Mouse (Mus musculus): ENCODE data around the gene Dst. TPM values are rescaled to one million over a fixed set of nuclear protein-coding genes. Genes with fewer than 3 reads are reported as not detected.

Gene Dst
- polyA plus RNA-seq, 1 experiment, result 55.8 TPM

GRCm38 (mm10) chr1:34165926-34166325 lies 257.9 kb downstream of the Dst start:
- Histone ChIP-seq H3K4me1 (ENCODE audit: control insufficient read depth, insufficient read depth, low read length) (no peaks in the 10 kb centered on the region), H3K27me3 (replicated peaks; ENCODE audit: control insufficient read depth, insufficient read depth, low read length) (no peaks in the 10 kb centered on the region), H3K4me3 (ENCODE audit: insufficient read depth, low read depth, low read length) (no peak overlapping the region), H3K27ac (ENCODE audit: insufficient read depth, low read depth, low read length) (no peak overlapping the region), H3K36me3 (ENCODE audit: control insufficient read depth, insufficient read depth, low read length) (peaks cover 16% of the 10 kb centered on the region)
- no peak for DNase-seq
- TF ChIP-seq POLR2A (IDR thresholded peaks at IDR 0.05; ENCODE audit: low read depth, low read length) (no peak), CTCF (conservative IDR thresholded peaks at IDR 0.05; ENCODE audit: insufficient read depth, insufficient read length, low read depth, low read length) (no peak)
- WGBS, result 91% methylated on average over 4 of the region's 4 CpGs

- TF ChIP-seq POLR2A (IDR thresholded peaks at IDR 0.05; ENCODE audit: low read depth, low read length) (no peak), CTCF (conservative IDR thresholded peaks at IDR 0.05; ENCODE audit: insufficient read depth, insufficient read length, low read depth, low read length) (no peak)
- WGBS, result 56% methylated on average over 19 of the region's 19 CpGs
- peak; percentile 47 for DNase-seq
- Histone ChIP-seq H3K4me1 (ENCODE audit: control insufficient read depth, insufficient read depth, low read length) (no peaks in the 10 kb centered on the region), H3K27me3 (replicated peaks; ENCODE audit: control insufficient read depth, insufficient read depth, low read length) (no peaks in the 10 kb centered on the region), H3K4me3 (ENCODE audit: insufficient read depth, low read depth, low read length) (no peak overlapping the region), H3K27ac (ENCODE audit: insufficient read depth, low read depth, low read length) (no peak overlapping the region), H3K36me3 (ENCODE audit: control insufficient read depth, insufficient read depth, low read length) (peaks cover 18% of the 10 kb centered on the region)
Observed at GRCm38 (mm10) chr1:34167151-34168057, 259.4 kb downstream of the Dst start.

DNA sequence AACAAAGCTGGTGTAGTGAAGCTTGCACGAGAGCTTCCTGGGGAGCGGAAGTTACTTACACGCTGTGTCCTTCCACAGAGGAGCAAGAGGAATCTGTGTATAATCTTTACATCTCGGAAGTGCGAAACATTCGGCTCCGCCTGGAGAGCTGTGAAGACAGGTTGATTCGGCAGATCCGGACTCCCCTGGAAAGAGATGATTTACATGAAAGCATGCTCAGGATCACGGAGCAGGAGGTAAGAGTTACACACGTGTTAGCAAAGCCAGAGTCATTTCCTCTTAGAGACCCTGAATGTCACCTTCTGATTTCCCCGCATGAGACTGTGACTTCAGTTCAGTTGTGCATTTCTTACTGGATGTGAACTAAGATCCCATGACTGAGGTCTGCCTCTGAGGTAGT lies 261.1 kb downstream of the Dst start:
- TF ChIP-seq CTCF (conservative IDR thresholded peaks at IDR 0.05; ENCODE audit: insufficient read depth, insufficient read length, low read depth, low read length) (no peak), POLR2A (IDR thresholded peaks at IDR 0.05; ENCODE audit: low read depth, low read length) (no peak)
- no peak overlapping the region for H3K4me3 ChIP-seq (ENCODE audit: insufficient read depth, low read depth, low read length)
- H3K4me1 ChIP-seq (ENCODE audit: control insufficient read depth, insufficient read depth, low read length), result no peaks in the 10 kb centered on the region
- H3K27ac ChIP-seq (ENCODE audit: insufficient read depth, low read depth, low read length), result no peak overlapping the region
- H3K27me3 ChIP-seq (replicated peaks; ENCODE audit: control insufficient read depth, insufficient read depth, low read length), result no peaks in the 10 kb centered on the region
- 94% methylated on average over 12 of the region's 12 CpGs for WGBS
- H3K36me3 ChIP-seq (ENCODE audit: control insufficient read depth, insufficient read depth, low read length), result peaks cover 16% of the 10 kb centered on the region
- no peak for DNase-seq

DNA sequence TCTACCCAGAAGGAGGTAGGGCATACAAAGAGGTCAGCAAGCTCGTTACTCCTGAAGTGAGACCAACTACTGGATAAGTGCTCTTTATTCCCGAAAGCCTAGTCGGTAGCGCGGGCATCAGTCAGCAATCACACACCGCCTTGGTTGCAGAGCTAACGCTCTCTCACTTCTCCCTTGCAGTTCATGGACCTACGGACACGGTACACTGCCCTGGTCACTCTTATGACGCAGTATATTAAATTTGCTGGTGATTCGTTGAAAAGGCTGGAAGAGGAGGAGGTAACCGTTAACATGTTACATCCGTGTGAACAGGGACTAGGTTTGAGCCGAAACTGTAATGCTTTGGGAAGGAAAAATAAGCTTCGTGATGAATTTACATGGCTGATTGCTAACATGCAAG lies 266.5 kb downstream of the Dst start:
- no peak for TF ChIP-seq CTCF (conservative IDR thresholded peaks at IDR 0.05; ENCODE audit: insufficient read depth, insufficient read length, low read depth, low read length)
- TF ChIP-seq POLR2A (IDR thresholded peaks at IDR 0.05; ENCODE audit: low read depth, low read length), result no peak
- WGBS, result 50% methylated on average over 15 of the region's 15 CpGs
- H3K4me3 ChIP-seq (ENCODE audit: insufficient read depth, low read depth, low read length), result no peak overlapping the region
- H3K36me3 ChIP-seq (ENCODE audit: control insufficient read depth, insufficient read depth, low read length), result peaks cover 17% of the 10 kb centered on the region
- peak; percentile 61 for DNase-seq
- no peaks in the 10 kb centered on the region for H3K27me3 ChIP-seq (replicated peaks; ENCODE audit: control insufficient read depth, insufficient read depth, low read length)
- no peaks in the 10 kb centered on the region for H3K4me1 ChIP-seq (ENCODE audit: control insufficient read depth, insufficient read depth, low read length)
- 0 out of 2 replicates have a peak overlapping the region, but pooled peaks have one; percentile 17 for H3K27ac ChIP-seq (ENCODE audit: insufficient read depth, low read depth, low read length)

DNA sequence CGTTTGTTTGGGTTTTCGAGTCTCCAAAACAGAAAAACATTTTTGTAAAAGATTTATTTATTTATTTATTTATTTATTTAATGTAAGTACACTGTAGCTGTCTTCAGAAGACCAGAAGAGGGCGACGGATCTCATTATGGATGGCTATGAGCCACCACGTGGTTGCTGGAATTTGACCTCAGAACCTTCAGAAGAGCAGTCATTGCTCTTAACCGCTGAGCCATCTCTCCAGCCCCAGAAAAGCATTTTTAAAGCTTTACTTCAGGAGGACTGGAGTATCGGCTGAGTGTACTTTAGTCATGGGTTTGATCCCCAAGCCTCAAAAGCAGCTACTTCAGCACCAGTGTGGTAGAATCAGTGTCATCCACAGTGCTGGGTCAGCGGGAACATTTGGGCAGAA lies 266.9 kb downstream of the Dst start:
- whole genome bisulfite sequencing, result 33% methylated on average over 8 of the region's 8 CpGs
- Histone ChIP-seq H3K27ac (ENCODE audit: insufficient read depth, low read depth, low read length) (no peak overlapping the region), H3K4me1 (ENCODE audit: control insufficient read depth, insufficient read depth, low read length) (no peaks in the 10 kb centered on the region), H3K4me3 (ENCODE audit: insufficient read depth, low read depth, low read length) (no peak overlapping the region), H3K27me3 (replicated peaks; ENCODE audit: control insufficient read depth, insufficient read depth, low read length) (no peaks in the 10 kb centered on the region), H3K36me3 (ENCODE audit: control insufficient read depth, insufficient read depth, low read length) (peaks cover 15% of the 10 kb centered on the region)
- DNase-seq, result peak; percentile 82
- TF ChIP-seq CTCF (conservative IDR thresholded peaks at IDR 0.05; ENCODE audit: insufficient read depth, insufficient read length, low read depth, low read length), result no peak
- TF ChIP-seq POLR2A (IDR thresholded peaks at IDR 0.05; ENCODE audit: low read depth, low read length), result no peak

GRCm38 (mm10) chr1:34178022-34178727 lies 270.1 kb downstream of the Dst start:
- no peaks in the 10 kb centered on the region for H3K4me1 ChIP-seq (ENCODE audit: control insufficient read depth, insufficient read depth, low read length)
- WGBS, result 92% methylated on average over 41 of the region's 41 CpGs
- peaks cover 16% of the 10 kb centered on the region for H3K36me3 ChIP-seq (ENCODE audit: control insufficient read depth, insufficient read depth, low read length)
- H3K27me3 ChIP-seq (replicated peaks; ENCODE audit: control insufficient read depth, insufficient read depth, low read length), result no peaks in the 10 kb centered on the region
- no peak for TF ChIP-seq POLR2A (IDR thresholded peaks at IDR 0.05; ENCODE audit: low read depth, low read length)
- TF ChIP-seq CTCF (conservative IDR thresholded peaks at IDR 0.05; ENCODE audit: insufficient read depth, insufficient read length, low read depth, low read length), result no peak
- no peak for DNase-seq
- no peak overlapping the region for H3K4me3 ChIP-seq (ENCODE audit: insufficient read depth, low read depth, low read length)
- no peak overlapping the region for H3K27ac ChIP-seq (ENCODE audit: insufficient read depth, low read depth, low read length)

DNA sequence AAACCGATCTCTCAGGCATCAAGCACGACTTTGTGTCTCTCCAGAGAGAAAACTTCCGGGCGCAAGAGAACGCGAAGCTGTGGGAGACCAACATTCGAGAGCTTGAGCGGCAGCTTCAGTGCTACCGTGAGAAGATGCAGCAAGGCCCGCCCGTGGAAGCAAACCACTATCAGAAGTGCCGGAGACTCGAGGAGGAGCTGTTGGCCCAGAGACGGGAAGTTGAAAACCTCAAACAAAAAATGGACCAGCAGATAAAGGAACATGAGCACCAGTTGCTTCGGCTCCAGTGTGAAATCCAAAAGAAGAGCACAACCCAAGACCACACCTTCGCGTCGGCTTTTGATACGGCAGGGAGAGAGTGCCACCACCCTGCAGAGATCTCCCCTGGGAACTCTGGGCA lies 271.7 kb downstream of the Dst start:
- TF ChIP-seq CTCF (conservative IDR thresholded peaks at IDR 0.05; ENCODE audit: insufficient read depth, insufficient read length, low read depth, low read length) (no peak), POLR2A (IDR thresholded peaks at IDR 0.05; ENCODE audit: low read depth, low read length) (no peak)
- no peak for DNase-seq
- WGBS, result 91% methylated on average over 19 of the region's 19 CpGs
- Histone ChIP-seq H3K4me1 (ENCODE audit: control insufficient read depth, insufficient read depth, low read length) (no peaks in the 10 kb centered on the region), H3K4me3 (ENCODE audit: insufficient read depth, low read depth, low read length) (no peak overlapping the region), H3K36me3 (ENCODE audit: control insufficient read depth, insufficient read depth, low read length) (peaks cover 16% of the 10 kb centered on the region), H3K27ac (ENCODE audit: insufficient read depth, low read depth, low read length) (no peak overlapping the region), H3K27me3 (replicated peaks; ENCODE audit: control insufficient read depth, insufficient read depth, low read length) (no peaks in the 10 kb centered on the region)

All from kidney, adult 2 months (tissue).